Mouse (Mus musculus): Measurements from ENCODE around the gene Zfp185. TPM values are rescaled to one million over a fixed set of nuclear protein-coding genes. Genes with fewer than 3 reads are reported as not detected.
"Not testable (repeated sequence)": the region's sequence is repeated elsewhere in the genome, so short reads cannot be mapped to it uniquely, and the experiment has no call there.

Gene Zfp185
- polyA plus RNA-seq, 1 experiment, result not detected

DNA sequence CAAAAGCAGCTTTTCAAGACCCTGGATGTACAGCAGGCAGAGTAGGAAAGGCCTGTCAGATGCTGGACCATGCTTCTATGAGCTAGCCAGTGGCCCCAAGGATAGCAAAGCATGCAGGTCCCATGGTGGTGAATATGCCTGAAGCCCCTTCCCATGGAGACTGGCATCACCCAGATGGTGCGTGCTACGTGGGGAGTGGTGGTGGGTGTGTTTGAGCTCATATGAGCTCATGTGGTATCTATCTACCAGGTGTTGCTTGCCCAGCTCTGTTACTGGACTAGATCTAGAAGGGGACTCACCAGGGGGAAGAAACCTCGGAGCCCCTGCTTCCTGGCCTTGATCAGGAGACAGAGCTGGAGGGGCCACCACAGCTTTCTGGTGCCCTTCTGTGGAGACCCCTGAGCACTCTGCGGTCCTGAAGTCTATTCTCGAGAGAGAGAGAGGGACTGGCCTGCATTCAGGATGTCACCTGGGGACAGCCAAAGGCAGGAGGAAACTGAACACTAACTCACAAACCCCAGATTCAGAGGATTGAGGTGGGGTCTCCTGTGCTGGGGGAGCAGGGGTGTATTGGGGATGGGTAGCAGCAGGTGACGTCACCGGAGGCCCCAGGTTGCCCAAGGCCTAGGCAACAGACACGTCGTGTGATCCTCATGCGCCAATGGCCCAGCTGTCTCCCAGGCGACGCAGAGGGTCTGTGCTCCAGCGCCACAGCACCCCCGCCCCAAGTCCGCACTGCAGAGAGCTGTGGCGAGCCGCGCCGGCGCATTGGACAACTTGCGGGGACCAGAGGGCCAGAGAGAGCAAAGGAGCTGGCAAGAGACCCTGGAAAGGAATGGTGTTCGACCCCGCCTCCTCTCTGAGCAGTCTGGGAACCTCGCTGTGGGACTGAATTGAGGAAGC lies 76.6 kb downstream of the Zfp185 start:
- Histone ChIP-seq H3K79me2 (ENCODE audit: control insufficient read depth, insufficient read depth) (no peaks in the 10 kb centered on the region), H3ac (ENCODE audit: control insufficient read depth, insufficient read length, low read depth) (no peak overlapping the region), H3K27me3 (ENCODE audit: control insufficient read depth, insufficient read depth, insufficient read length) (peaks cover 10% of the 10 kb centered on the region), H3K4me3 (ENCODE audit: insufficient read depth, poor library complexity, severe bottlenecking) (no peak overlapping the region), H3K36me3 (ENCODE audit: control insufficient read depth, insufficient read depth) (no peaks in the 10 kb centered on the region), H3K79me3 (ENCODE audit: low read depth) (no peaks in the 10 kb centered on the region)
- TF ChIP-seq MYOG (IDR thresholded peaks at IDR 0.05; ENCODE audit: control insufficient read depth, extremely low read depth, insufficient read length), result no peak
- no peak for TF ChIP-seq CTCF (IDR thresholded peaks at IDR 0.05; ENCODE audit: control insufficient read depth, insufficient read depth, insufficient read length)
- TF ChIP-seq USF1 (IDR thresholded peaks at IDR 0.05; ENCODE audit: low read depth), result no peak
- no peak for TF ChIP-seq MYOD1 (IDR thresholded peaks at IDR 0.05; ENCODE audit: control insufficient read depth, insufficient read length, low read depth)
- TF ChIP-seq CEBPB (IDR thresholded peaks at IDR 0.05; ENCODE audit: low read depth), result no peak
- TF ChIP-seq FOSL1 (IDR thresholded peaks at IDR 0.05; ENCODE audit: insufficient read depth, low read length, poor library complexity, severe bottlenecking), result no peak
- no peak for TF ChIP-seq MAX (IDR thresholded peaks at IDR 0.05)

DNA sequence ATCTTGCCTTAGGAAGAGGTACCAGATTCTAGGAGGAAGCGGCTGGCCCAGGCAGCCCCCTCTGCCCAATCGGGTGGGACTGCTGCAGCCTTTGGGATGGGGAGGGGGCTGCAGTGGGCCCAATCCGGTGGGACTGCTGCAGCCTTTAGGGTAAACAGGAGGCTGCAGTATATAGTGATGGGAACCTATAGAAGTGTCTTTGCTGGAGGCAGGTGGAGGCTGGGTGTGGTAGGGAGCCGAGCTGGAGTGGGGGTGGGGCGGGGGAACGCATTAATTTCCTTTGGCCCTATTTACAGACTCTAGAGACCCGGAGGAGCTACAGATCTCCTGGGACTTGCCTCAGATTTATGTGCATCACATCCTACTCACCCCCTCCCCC lies 77.3 kb downstream of the Zfp185 start, which contains the start of gene Pnma3:
TSS of gene Pnma3 (plus strand) at position 373 of the 379 bp plus-strand sequence.
- no peaks in the 10 kb centered on the region for H3K79me2 ChIP-seq (ENCODE audit: control insufficient read depth, insufficient read depth)
- no peak within 1 kb of the TSS for H3ac ChIP-seq (ENCODE audit: control insufficient read depth, insufficient read length, low read depth)
- H3K36me3 ChIP-seq (ENCODE audit: control insufficient read depth, insufficient read depth), result no peaks in the 10 kb centered on the region
- TF ChIP-seq MYOD1 (IDR thresholded peaks at IDR 0.05; ENCODE audit: control insufficient read depth, insufficient read length, low read depth) (no peak), MYOG (IDR thresholded peaks at IDR 0.05; ENCODE audit: control insufficient read depth, extremely low read depth, insufficient read length) (no peak), USF1 (IDR thresholded peaks at IDR 0.05; ENCODE audit: low read depth) (no peak), CTCF (IDR thresholded peaks at IDR 0.05; ENCODE audit: control insufficient read depth, insufficient read depth, insufficient read length) (no peak), MAX (IDR thresholded peaks at IDR 0.05) (no peak), FOSL1 (IDR thresholded peaks at IDR 0.05; ENCODE audit: insufficient read depth, low read length, poor library complexity, severe bottlenecking) (no peak), CEBPB (IDR thresholded peaks at IDR 0.05; ENCODE audit: low read depth) (no peak)
- H3K79me3 ChIP-seq (ENCODE audit: low read depth), result no peaks in the 10 kb centered on the region
- H3K4me3 ChIP-seq (ENCODE audit: insufficient read depth, poor library complexity, severe bottlenecking), result no peak within 1 kb of the TSS
- peaks cover 10% of the 10 kb centered on the region for H3K27me3 ChIP-seq (ENCODE audit: control insufficient read depth, insufficient read depth, insufficient read length)

DNA sequence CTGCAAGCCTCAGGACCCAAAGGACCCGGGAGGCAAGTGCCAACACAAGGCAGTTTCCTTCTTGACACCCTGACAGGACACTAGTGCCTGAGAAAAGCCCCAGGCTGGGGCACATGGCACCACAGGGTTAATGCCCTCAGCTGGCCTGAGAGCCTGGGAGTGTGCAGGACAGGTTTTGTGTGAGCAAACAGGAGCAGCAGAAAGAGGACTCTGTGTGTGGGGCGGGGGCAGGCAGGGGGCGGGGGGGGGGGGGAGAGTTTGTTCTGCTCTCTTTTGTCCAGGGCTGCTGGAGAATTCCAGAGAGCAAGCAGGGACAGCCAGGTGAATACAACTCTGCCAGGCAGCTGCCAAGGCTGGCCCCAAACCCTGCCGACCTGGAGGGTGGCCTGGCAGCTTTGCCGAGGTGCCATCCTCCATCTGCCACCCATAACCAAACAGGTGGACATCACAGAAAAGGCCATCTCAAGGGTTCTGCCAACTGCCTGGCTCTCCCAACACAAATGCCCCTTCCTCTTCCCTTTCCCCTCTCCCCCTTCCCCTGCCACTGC lies 79.7 kb downstream of the Zfp185 start:
- not testable (repeated sequence) for H3K79me2 ChIP-seq (ENCODE audit: control insufficient read depth, insufficient read depth); H3K4me3 ChIP-seq (ENCODE audit: insufficient read depth, poor library complexity, severe bottlenecking); H3K79me3 ChIP-seq (ENCODE audit: low read depth); H3K36me3 ChIP-seq (ENCODE audit: control insufficient read depth, insufficient read depth); H3ac ChIP-seq (ENCODE audit: control insufficient read depth, insufficient read length, low read depth); H3K27me3 ChIP-seq (ENCODE audit: control insufficient read depth, insufficient read depth, insufficient read length)

Small RNAs within 50 kb of the gene (microRNA-seq; reads per million reads assigned to microRNA genes)
- gene Mir2137 (ENCODE audit: borderline microRNAs expressed), result not detected

Other genes with a start within 250 kb of the Zfp185 start
- not detected for gene Gabrq, start 162.2 kb upstream of the Zfp185 start, polyA plus RNA-seq (2012; fragmentation: generic; extraction: Trizol)
- 23.3 TPM for gene Cetn2, start 68.9 kb upstream of the Zfp185 start, polyA plus RNA-seq (2012; fragmentation: generic; extraction: Trizol)
- 41.1 TPM for gene Nsdhl, start 68.8 kb upstream of the Zfp185 start, polyA plus RNA-seq (2012; fragmentation: generic; extraction: Trizol)
- gene Pnma5, start 49.8 kb downstream of the Zfp185 start, polyA plus RNA-seq (2012; fragmentation: generic; extraction: Trizol), result 0.06 TPM
- not detected for gene Pnma3, start 77.4 kb downstream of the Zfp185 start, polyA plus RNA-seq (2012; fragmentation: generic; extraction: Trizol)
- gene Xlr4a, start 95.1 kb downstream of the Zfp185 start, polyA plus RNA-seq (2012; fragmentation: generic; extraction: Trizol), result 0.28 TPM
- gene Xlr3a, start 109.8 kb downstream of the Zfp185 start, polyA plus RNA-seq (2012; fragmentation: generic; extraction: Trizol), result 2.6 TPM
- not detected for gene Gm14685, start 129.7 kb downstream of the Zfp185 start, polyA plus RNA-seq (2012; fragmentation: generic; extraction: Trizol)
- gene Xlr5b, start 161.5 kb downstream of the Zfp185 start, polyA plus RNA-seq (2012; fragmentation: generic; extraction: Trizol), result not detected
- not detected for gene DXBay18, start 162.1 kb downstream of the Zfp185 start, polyA plus RNA-seq (2012; fragmentation: generic; extraction: Trizol)
- gene Spin2d, start 189.7 kb downstream of the Zfp185 start, polyA plus RNA-seq (2012; fragmentation: generic; extraction: Trizol), result not detected
- gene Xlr3b, start 204.9 kb downstream of the Zfp185 start, polyA plus RNA-seq (2012; fragmentation: generic; extraction: Trizol), result 0.15 TPM
- 0.09 TPM for gene Xlr4b, start 227.0 kb downstream of the Zfp185 start, polyA plus RNA-seq (2012; fragmentation: generic; extraction: Trizol)
- gene F8a, start 241.0 kb downstream of the Zfp185 start, polyA plus RNA-seq (2012; fragmentation: generic; extraction: Trizol), result 3.3 TPM